Mouse (Mus musculus): ENCODE measurements around the gene Fam25c. TPM values are rescaled to one million over a fixed set of nuclear protein-coding genes. Genes with fewer than 3 reads are reported as not detected.

Gene Fam25c
- polyA plus RNA-seq, 1 experiment, result not detected

DNA sequence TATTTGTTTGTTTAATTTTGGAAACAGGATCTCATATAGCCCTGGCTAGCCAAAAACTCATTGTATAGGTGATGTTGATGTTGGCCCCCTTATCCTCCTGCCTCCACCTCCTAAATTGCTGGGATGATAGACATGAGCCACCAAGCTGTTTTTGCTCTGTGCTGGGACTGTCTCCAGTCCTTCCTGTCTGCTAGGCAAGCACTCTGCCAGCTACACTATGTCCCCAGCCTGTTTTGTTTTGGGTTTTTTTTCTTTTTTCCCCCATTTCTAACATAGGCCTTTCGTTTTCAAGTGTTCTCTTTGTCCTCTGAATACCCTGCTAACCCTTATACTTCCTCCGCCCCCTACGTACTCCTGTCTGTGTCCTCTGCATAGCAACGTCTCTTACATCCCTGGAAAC lies 38.1 kb upstream of the Fam25c start:
- Histone ChIP-seq H3K4me1 (ENCODE audit: control insufficient read depth, insufficient read depth, low read length) (no peaks in the 10 kb centered on the region), H3K4me3 (replicated peaks; ENCODE audit: insufficient read depth, low read depth, low read length) (no peak overlapping the region), H3K27me3 (ENCODE audit: control insufficient read depth, insufficient read depth, low read length) (no peaks in the 10 kb centered on the region), H3K27ac (ENCODE audit: insufficient read depth, low read length) (no peak overlapping the region)
- no peak for TF ChIP-seq POLR2A (IDR thresholded peaks at IDR 0.05; ENCODE audit: borderline replicate concordance, insufficient read depth, low read length)
- TF ChIP-seq CTCF (IDR thresholded peaks at IDR 0.05; ENCODE audit: borderline replicate concordance, insufficient read depth, low read depth, low read length), result no peak
- WGBS, result 53% methylated on average over 4 of the region's 4 CpGs
- DNase-seq, result no peak

DNA sequence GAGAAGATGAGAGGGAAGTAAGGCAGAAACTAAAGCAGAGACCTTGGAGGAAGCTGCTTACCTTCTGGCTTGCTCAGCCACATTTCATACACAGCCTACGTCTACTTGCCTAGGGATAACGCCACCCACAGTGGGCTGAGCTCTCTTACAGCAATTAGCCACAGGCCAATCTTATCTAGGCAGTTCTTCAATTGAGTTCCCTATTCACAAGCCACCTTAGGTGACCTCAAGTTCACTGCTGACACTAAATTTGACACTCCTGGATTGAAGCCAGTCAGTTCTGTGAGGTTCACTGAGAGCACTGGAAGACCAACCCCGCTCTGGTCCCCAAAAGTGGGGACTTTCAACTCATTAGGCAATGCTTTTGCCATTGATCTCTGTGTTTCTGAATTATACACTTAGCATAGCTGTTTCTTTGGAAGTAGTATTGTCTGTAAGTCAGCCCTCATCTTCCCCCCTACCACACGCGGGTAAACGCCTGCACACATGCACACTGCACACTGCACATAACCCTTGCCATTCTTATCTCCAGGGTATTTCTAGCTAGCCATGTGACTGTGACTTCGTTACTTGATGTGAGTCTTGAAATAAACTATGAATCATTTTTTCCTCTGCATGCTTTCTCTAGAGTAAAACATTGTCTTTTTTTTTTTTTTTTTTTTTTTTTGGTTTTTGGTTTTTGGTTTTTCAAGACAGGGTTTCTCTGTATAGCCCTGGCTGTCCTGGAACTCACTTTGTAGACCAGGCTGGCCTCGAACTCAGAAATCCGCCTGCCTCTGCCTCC lies 27.9 kb upstream of the Fam25c start:
- DNase-seq, result no peak
- Histone ChIP-seq H3K27ac (ENCODE audit: insufficient read depth, low read length) (no peak overlapping the region), H3K27me3 (ENCODE audit: control insufficient read depth, insufficient read depth, low read length) (no peaks in the 10 kb centered on the region), H3K4me1 (ENCODE audit: control insufficient read depth, insufficient read depth, low read length) (no peaks in the 10 kb centered on the region), H3K4me3 (replicated peaks; ENCODE audit: insufficient read depth, low read depth, low read length) (no peak overlapping the region)
- TF ChIP-seq POLR2A (IDR thresholded peaks at IDR 0.05; ENCODE audit: borderline replicate concordance, insufficient read depth, low read length), result no peak
- 94% methylated on average over 9 of the region's 9 CpGs for WGBS

DNA sequence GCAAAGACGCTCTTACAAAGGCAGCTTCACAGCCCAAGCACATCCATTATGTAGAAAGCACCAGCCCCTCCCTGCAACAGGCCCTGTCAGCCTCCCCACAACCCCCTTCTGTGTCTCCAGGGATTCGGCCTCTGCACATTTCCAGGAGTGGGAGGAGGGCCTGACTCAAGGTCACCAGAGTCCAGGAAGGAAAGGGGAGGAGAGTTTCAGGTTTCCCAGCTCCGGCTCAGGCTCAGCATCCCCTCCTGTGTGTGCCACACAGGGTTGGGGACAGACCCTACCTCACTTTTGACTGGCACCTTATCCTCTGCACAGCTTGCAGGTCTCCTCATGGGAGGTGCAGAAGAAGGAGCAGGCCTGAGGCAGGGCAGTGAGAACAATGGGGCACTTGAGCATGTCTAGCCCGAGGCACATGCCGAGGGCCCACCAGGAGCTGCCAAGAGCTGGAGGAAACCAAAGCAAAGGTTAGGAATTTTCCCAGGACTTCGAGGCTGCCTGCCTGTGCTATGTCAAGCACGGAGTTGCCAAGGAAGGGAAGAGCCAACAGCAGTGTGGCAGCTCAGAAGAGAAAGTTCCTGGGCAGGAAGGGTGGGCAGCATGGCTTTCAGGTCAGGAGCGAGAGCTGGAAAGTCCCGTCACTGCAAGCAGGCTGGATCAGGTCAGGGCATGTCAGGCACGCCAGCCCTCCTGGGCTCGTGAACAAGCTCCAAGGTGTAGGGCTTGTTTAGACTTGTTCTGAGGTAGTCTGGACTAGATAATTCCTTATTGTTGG lies 23.5 kb upstream of the Fam25c start:
- Histone ChIP-seq H3K27me3 (ENCODE audit: control insufficient read depth, insufficient read depth, low read length) (no peaks in the 10 kb centered on the region), H3K27ac (ENCODE audit: insufficient read depth, low read length) (no peak overlapping the region), H3K4me3 (replicated peaks; ENCODE audit: insufficient read depth, low read depth, low read length) (no peak overlapping the region), H3K4me1 (ENCODE audit: control insufficient read depth, insufficient read depth, low read length) (no peaks in the 10 kb centered on the region)
- TF ChIP-seq CTCF (IDR thresholded peaks at IDR 0.05; ENCODE audit: borderline replicate concordance, insufficient read depth, low read depth, low read length), result no peak
- TF ChIP-seq POLR2A (IDR thresholded peaks at IDR 0.05; ENCODE audit: borderline replicate concordance, insufficient read depth, low read length), result no peak
- no peak for DNase-seq
- 34% methylated on average over 11 of the region's 11 CpGs for WGBS

DNA sequence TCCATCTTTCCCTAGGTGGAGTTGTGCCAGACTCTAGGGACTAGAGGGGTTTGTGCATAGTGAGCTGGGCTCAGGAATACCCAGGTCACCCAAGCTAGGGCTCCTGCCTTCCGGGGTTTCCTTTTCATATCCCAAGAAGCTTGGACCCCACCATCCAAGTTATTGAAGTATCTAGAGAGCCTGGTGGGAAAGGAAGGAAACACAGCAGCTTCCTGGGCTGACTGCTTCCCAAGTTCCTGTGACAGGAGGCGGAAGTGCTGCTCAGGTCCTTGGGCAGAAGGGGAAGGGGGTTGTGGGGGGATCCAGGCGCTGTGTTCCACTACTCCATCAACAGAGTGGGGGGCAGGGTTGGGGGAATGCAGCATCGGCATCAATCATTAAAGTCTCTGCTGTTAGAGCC lies 21.9 kb upstream of the Fam25c start:
- TF ChIP-seq POLR2A (IDR thresholded peaks at IDR 0.05; ENCODE audit: borderline replicate concordance, insufficient read depth, low read length), result no peak
- TF ChIP-seq CTCF (IDR thresholded peaks at IDR 0.05; ENCODE audit: borderline replicate concordance, insufficient read depth, low read depth, low read length), result no peak
- Histone ChIP-seq H3K27ac (ENCODE audit: insufficient read depth, low read length) (no peak overlapping the region), H3K4me3 (replicated peaks; ENCODE audit: insufficient read depth, low read depth, low read length) (no peak overlapping the region), H3K4me1 (ENCODE audit: control insufficient read depth, insufficient read depth, low read length) (no peaks in the 10 kb centered on the region), H3K27me3 (ENCODE audit: control insufficient read depth, insufficient read depth, low read length) (no peaks in the 10 kb centered on the region)
- no peak for DNase-seq
- 83% methylated on average over 4 of the region's 4 CpGs for WGBS

DNA sequence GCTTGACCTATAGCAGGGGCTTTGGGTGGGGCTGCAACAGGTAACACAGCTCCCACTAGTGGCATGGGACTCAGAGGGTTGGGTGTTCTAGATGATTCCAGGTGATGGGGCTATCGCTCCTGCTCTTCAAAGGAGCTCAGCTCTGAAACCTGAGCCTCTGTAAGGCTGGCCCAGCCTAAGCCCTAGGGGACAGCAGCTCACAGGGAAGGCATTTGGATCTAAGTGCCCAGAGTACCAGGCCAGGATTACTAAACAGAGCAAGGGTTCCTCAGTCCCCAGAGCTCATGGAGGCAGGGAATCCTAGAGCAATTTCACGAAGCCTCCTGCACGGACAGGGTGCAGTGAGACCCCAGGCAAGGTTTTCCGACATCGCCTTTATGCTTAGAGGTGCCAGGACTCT lies 20.7 kb upstream of the Fam25c start:
- Histone ChIP-seq H3K4me3 (replicated peaks; ENCODE audit: insufficient read depth, low read depth, low read length) (no peak overlapping the region), H3K4me1 (ENCODE audit: control insufficient read depth, insufficient read depth, low read length) (no peaks in the 10 kb centered on the region), H3K27ac (ENCODE audit: insufficient read depth, low read length) (no peak overlapping the region), H3K27me3 (ENCODE audit: control insufficient read depth, insufficient read depth, low read length) (no peaks in the 10 kb centered on the region)
- 92% methylated on average over 5 of the region's 5 CpGs for WGBS
- TF ChIP-seq CTCF (IDR thresholded peaks at IDR 0.05; ENCODE audit: borderline replicate concordance, insufficient read depth, low read depth, low read length) (no peak), POLR2A (IDR thresholded peaks at IDR 0.05; ENCODE audit: borderline replicate concordance, insufficient read depth, low read length) (no peak)
- DNase-seq, result no peak

DNA sequence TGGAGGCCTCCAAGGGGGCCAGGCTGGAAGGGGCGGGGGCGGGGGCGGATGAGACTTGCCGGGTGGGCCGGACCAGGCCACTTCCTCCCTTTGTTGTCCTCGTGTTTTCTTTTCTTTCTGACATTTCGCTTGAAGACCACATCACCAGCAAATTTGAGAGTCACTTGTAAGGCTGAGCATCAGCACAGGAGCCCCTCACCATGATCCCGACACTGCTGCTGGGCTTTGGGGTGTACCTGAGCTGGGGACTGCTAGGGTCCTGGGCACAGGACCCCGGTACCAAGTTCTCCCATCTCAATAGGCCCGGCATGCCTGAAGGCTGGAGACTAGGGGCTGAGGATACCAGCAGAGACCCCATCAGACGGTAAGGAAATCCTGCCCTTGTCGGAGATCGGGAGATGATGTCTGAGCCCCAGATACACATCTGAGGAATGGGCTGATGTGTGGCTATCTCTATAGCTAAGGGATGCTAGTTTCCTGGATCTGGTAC lies 20.2 kb upstream of the Fam25c start, which contains the start of gene Mmrn2:
TSS of gene Mmrn2 (plus strand) at position 51 of the 490 bp plus-strand sequence.
- no peaks in the 10 kb centered on the region for H3K4me1 ChIP-seq (ENCODE audit: control insufficient read depth, insufficient read depth, low read length)
- H3K4me3 ChIP-seq (replicated peaks; ENCODE audit: insufficient read depth, low read depth, low read length), result no peak within 1 kb of the TSS
- 87% methylated on average over 13 of the region's 13 CpGs for WGBS
- no peak within 1 kb of the TSS for H3K27ac ChIP-seq (ENCODE audit: insufficient read depth, low read length)
- H3K27me3 ChIP-seq (ENCODE audit: control insufficient read depth, insufficient read depth, low read length), result no peaks in the 10 kb centered on the region
- no peak for TF ChIP-seq CTCF (IDR thresholded peaks at IDR 0.05; ENCODE audit: borderline replicate concordance, insufficient read depth, low read depth, low read length)
- no peak for TF ChIP-seq POLR2A (IDR thresholded peaks at IDR 0.05; ENCODE audit: borderline replicate concordance, insufficient read depth, low read length)
- DNase-seq, result no peak

DNA sequence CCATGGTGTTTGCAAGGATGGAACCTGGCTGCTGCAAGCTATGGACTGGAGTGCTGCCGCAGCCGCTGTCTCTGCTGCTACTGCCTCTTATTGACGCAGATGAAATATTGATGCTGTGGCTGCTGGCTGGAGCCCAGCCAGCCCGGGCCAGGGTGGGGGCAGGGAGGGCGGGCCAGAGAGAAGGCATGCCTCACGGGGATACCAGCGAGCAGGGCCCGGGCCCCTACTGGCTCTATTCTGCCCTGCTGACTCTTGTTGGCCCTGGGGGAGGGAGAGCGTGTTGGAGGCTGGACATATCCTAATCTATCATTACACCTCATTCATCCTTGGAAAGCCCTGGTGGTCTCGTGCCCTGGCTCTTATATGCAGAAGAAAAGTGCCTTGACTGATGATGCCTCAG lies 19.3 kb upstream of the Fam25c start, which contains the start of gene Sncg:
TSS of gene Sncg (minus strand) at position 213 of the 400 bp plus-strand sequence.
- 30% methylated on average over 10 of the region's 10 CpGs for WGBS
- TF ChIP-seq POLR2A (IDR thresholded peaks at IDR 0.05; ENCODE audit: borderline replicate concordance, insufficient read depth, low read length) (no peak), CTCF (IDR thresholded peaks at IDR 0.05; ENCODE audit: borderline replicate concordance, insufficient read depth, low read depth, low read length) (no peak)
- no peak for DNase-seq
- Histone ChIP-seq H3K27me3 (ENCODE audit: control insufficient read depth, insufficient read depth, low read length) (no peaks in the 10 kb centered on the region), H3K4me1 (ENCODE audit: control insufficient read depth, insufficient read depth, low read length) (no peaks in the 10 kb centered on the region), H3K27ac (ENCODE audit: insufficient read depth, low read length) (no peak within 1 kb of the TSS), H3K4me3 (replicated peaks; ENCODE audit: insufficient read depth, low read depth, low read length) (no peak within 1 kb of the TSS)

Data from cerebellum, adult 2 months (tissue).